Mouse (Mus musculus) heart, embryonic 16.5 days (tissue): ENCODE measurements around the gene Fam168b. TPM values are rescaled to one million over a fixed set of nuclear protein-coding genes. Genes with fewer than 3 reads are reported as not detected.

Source experiments
- ATAC-seq: fragments of 200-750 bp; cut with Nextera tagmentation; replicated peaks from 2 replicates; pipeline ENCODE4 v1.8.0; 2017; ENCODE audit warnings: moderate number of reproducible peaks; ENCODE audit not compliant: insufficient read depth, low FRiP score; ENCODE audit errors: extremely low read depth
- H3K27ac ChIP-seq: fragments of 300-500 bp; sonication (generic); 2 replicates; pipeline ENCODE4 v1.5.1; 2014; ENCODE audit warnings: mild to moderate bottlenecking, low read length, control low read depth, moderate library complexity
- H3K27me3 ChIP-seq: fragments of 300-500 bp; sonication (generic); 2 replicates; pipeline ENCODE4 v1.6.1; 2014; ENCODE audit warnings: low read length, mixed read lengths; ENCODE audit not compliant: control insufficient read depth, insufficient read depth
- H3K36me3 ChIP-seq: fragments of 300-500 bp; sonication (generic); 2 replicates; pipeline ENCODE4 v1.6.1; 2014; ENCODE audit not compliant: control insufficient read depth, insufficient read depth
- H3K4me1 ChIP-seq: fragments of 300-500 bp; sonication (generic); 2 replicates; pipeline ENCODE4 v1.6.1; 2014; ENCODE audit warnings: low read length, mixed read lengths; ENCODE audit not compliant: control insufficient read depth, insufficient read depth
- H3K4me2 ChIP-seq: fragments of 300-500 bp; sonication (generic); 2 replicates; pipeline ENCODE4 v1.6.1; 2014; ENCODE audit warnings: low read depth, mild to moderate bottlenecking, control low read depth, low read length
- H3K4me3 ChIP-seq: fragments of 300-500 bp; sonication (generic); 2 replicates; pipeline ENCODE4 v1.5.1; 2014; ENCODE audit warnings: mild to moderate bottlenecking, control low read depth, low read length
- H3K9ac ChIP-seq: fragments of 300-500 bp; sonication (generic); 2 replicates; pipeline ENCODE4 v1.6.1; 2014; ENCODE audit warnings: low read length, control low read depth
- H3K9me3 ChIP-seq: fragments of 300-500 bp; sonication (generic); replicated peaks from 2 replicates; pipeline ENCODE4 v1.6.1; 2016; ENCODE audit warnings: low read length; ENCODE audit not compliant: control insufficient read depth
- WGBS: fragments of 180-500 bp; shearing (Covaris S2); extraction: QIAGEN DNeasy Blood & Tissue Kit; methylation state at CpG from one replicate; pipeline ENCODE4 v1.1.7; 2014; 5-methylcytosine and 5-hydroxymethylcytosine counted together
- polyA plus RNA-seq: library from polyadenylated mRNA; unstranded; fragments of >200 nt; fragmentation: Nextera tagmentation; extraction: Ambion mirVana; gene quantifications from 2 replicates; pipeline ENCODE4 v1.2.1, GENCODE M21; 2015

The Fam168b gene
- 43.4 and 43.5 TPM in 2 replicates for polyA plus RNA-seq

- peak within 1 kb of the TSS; percentile 87 for H3K9ac ChIP-seq
- WGBS: under 1% methylated on average over 59 of the region's 59 CpGs
- no peaks in the 10 kb centered on the region for H3K27me3 ChIP-seq
- peak within 1 kb of the TSS; percentile 94 for H3K4me2 ChIP-seq
- H3K9me3 ChIP-seq: no peaks in the 10 kb centered on the region
- H3K27ac ChIP-seq: peak within 1 kb of the TSS; percentile 95
- no peaks in the 10 kb centered on the region for H3K36me3 ChIP-seq
- peak; percentile 91 for ATAC-seq
- H3K4me3 ChIP-seq: peak within 1 kb of the TSS; percentile 77
- peaks cover 34% of the 10 kb centered on the region for H3K4me1 ChIP-seq
These were observed at the start of gene Fam168b for GRCm38 (mm10) chr1:34842887-34843618. Gene Fam168b (minus strand): TSS chr1:34843065.

GRCm38 (mm10) chr1:34892466-34892865 is 49.6 kb upstream of the Fam168b start:
- peaks cover 2% of the 10 kb centered on the region; the same call in 1 of the 2 replicates for H3K27me3 ChIP-seq
- no peak overlapping the region for H3K4me2 ChIP-seq
- H3K9ac ChIP-seq: no peak overlapping the region
- no peak for ATAC-seq
- no peaks in the 10 kb centered on the region for H3K36me3 ChIP-seq
- H3K4me1 ChIP-seq: no peaks in the 10 kb centered on the region; the same call in 1 of the 2 replicates
- H3K9me3 ChIP-seq: no peaks in the 10 kb centered on the region
- H3K27ac ChIP-seq: no peak overlapping the region
- H3K4me3 ChIP-seq: no peak overlapping the region
- 35% methylated on average over 3 of the region's 3 CpGs for WGBS

- no peak overlapping the region for H3K4me3 ChIP-seq
- H3K36me3 ChIP-seq: no peaks in the 10 kb centered on the region
- H3K9ac ChIP-seq: no peak overlapping the region
- no peak for ATAC-seq
- no peak overlapping the region for H3K4me2 ChIP-seq
- no peaks in the 10 kb centered on the region; the same call in 1 of the 2 replicates for H3K4me1 ChIP-seq
- whole genome bisulfite sequencing: 40% methylated on average over 14 of the region's 14 CpGs
- H3K27ac ChIP-seq: no peak overlapping the region
- no peaks in the 10 kb centered on the region for H3K9me3 ChIP-seq
- peaks cover 2% of the 10 kb centered on the region; the same call in 1 of the 2 replicates for H3K27me3 ChIP-seq
These were observed 48.9 kb upstream of the Fam168b start for GRCm38 (mm10) chr1:34891559-34892289.

GRCm38 (mm10) chr1:34883776-34884175 is 40.9 kb upstream of the Fam168b start:
- H3K4me1 ChIP-seq: peaks cover 9% of the 10 kb centered on the region; the same call in 1 of the 2 replicates
- no peak overlapping the region for H3K9ac ChIP-seq
- 0 out of 2 replicates have a peak, but pooled peaks cover 3% of the 10 kb centered on the region for H3K36me3 ChIP-seq
- ATAC-seq: no peak
- H3K4me3 ChIP-seq: no peak overlapping the region
- no peak overlapping the region for H3K4me2 ChIP-seq
- no peak overlapping the region for H3K27ac ChIP-seq
- H3K9me3 ChIP-seq: peaks cover 7% of the 10 kb centered on the region
- H3K27me3 ChIP-seq: no peaks in the 10 kb centered on the region

- no peak overlapping the region for H3K9ac ChIP-seq
- H3K27ac ChIP-seq: no peak overlapping the region
- 27% methylated on average over 6 of the region's 6 CpGs for WGBS
- peaks cover 14% of the 10 kb centered on the region; the same call in 1 of the 2 replicates for H3K36me3 ChIP-seq
- no peaks in the 10 kb centered on the region for H3K27me3 ChIP-seq
- peaks cover 9% of the 10 kb centered on the region; the same call in 1 of the 2 replicates for H3K4me1 ChIP-seq
- H3K4me2 ChIP-seq: no peak overlapping the region
- H3K9me3 ChIP-seq: peaks cover 7% of the 10 kb centered on the region
- no peak overlapping the region for H3K4me3 ChIP-seq
- ATAC-seq: peak; percentile 63
These were observed 36.7 kb upstream of the Fam168b start for GRCm38 (mm10) chr1:34879611-34880010.

- 75% methylated on average over 5 of the region's 5 CpGs for WGBS
- no peak for ATAC-seq
- no peak overlapping the region for H3K4me3 ChIP-seq
- H3K9ac ChIP-seq: no peak overlapping the region
- no peak overlapping the region for H3K4me2 ChIP-seq
- no peaks in the 10 kb centered on the region for H3K4me1 ChIP-seq
- no peaks in the 10 kb centered on the region for H3K9me3 ChIP-seq
- no peaks in the 10 kb centered on the region for H3K27me3 ChIP-seq
- no peak overlapping the region for H3K27ac ChIP-seq
- H3K36me3 ChIP-seq: peaks cover 33% of the 10 kb centered on the region
These were observed 30.7 kb upstream of the Fam168b start for GRCm38 (mm10) chr1:34873551-34873950.

- H3K27me3 ChIP-seq: no peaks in the 10 kb centered on the region
- no peak overlapping the region for H3K27ac ChIP-seq
- H3K9me3 ChIP-seq: no peaks in the 10 kb centered on the region
- no peak overlapping the region for H3K4me2 ChIP-seq
- H3K9ac ChIP-seq: no peak overlapping the region
- H3K4me3 ChIP-seq: no peak overlapping the region
- WGBS: 93% methylated on average over 9 of the region's 9 CpGs
- peaks cover 31% of the 10 kb centered on the region for H3K36me3 ChIP-seq
- ATAC-seq: no peak
- H3K4me1 ChIP-seq: no peaks in the 10 kb centered on the region
These were observed 28.3 kb upstream of the Fam168b start for GRCm38 (mm10) chr1:34871170-34871569.

GRCm38 (mm10) chr1:34869231-34869630 is 26.4 kb upstream of the Fam168b start:
- no peak overlapping the region for H3K9ac ChIP-seq
- peaks cover 26% of the 10 kb centered on the region for H3K36me3 ChIP-seq
- H3K4me1 ChIP-seq: no peaks in the 10 kb centered on the region
- H3K27me3 ChIP-seq: no peaks in the 10 kb centered on the region
- no peak overlapping the region for H3K27ac ChIP-seq
- no peak overlapping the region for H3K4me3 ChIP-seq
- 94% methylated on average over 16 of the region's 16 CpGs for WGBS
- no peak for ATAC-seq
- H3K4me2 ChIP-seq: no peak overlapping the region
- no peaks in the 10 kb centered on the region for H3K9me3 ChIP-seq

- WGBS: 83% methylated on average over 8 of the region's 8 CpGs
- Histone ChIP-seq H3K36me3 (peaks cover 27% of the 10 kb centered on the region), H3K27me3 (no peaks in the 10 kb centered on the region), H3K4me2 (no peak overlapping the region), H3K4me3 (no peak overlapping the region), H3K9me3 (no peaks in the 10 kb centered on the region), H3K9ac (no peak overlapping the region), H3K27ac (no peak overlapping the region), H3K4me1 (no peaks in the 10 kb centered on the region)
- no peak for ATAC-seq
These were observed 25.5 kb upstream of the Fam168b start for GRCm38 (mm10) chr1:34868391-34868790.
